Mouse (Mus musculus): ENCODE data around the gene Bri3. TPM values are rescaled to one million over a fixed set of nuclear protein-coding genes. Genes with fewer than 3 reads are reported as not detected.
"Not testable (repeated sequence)": the region's sequence is repeated elsewhere in the genome, so short reads cannot be mapped to it uniquely, and the experiment has no call there.

Bri3 gene
- polyA plus RNA-seq, 1 experiment from 2014 or later, result 25.1 TPM

DNA sequence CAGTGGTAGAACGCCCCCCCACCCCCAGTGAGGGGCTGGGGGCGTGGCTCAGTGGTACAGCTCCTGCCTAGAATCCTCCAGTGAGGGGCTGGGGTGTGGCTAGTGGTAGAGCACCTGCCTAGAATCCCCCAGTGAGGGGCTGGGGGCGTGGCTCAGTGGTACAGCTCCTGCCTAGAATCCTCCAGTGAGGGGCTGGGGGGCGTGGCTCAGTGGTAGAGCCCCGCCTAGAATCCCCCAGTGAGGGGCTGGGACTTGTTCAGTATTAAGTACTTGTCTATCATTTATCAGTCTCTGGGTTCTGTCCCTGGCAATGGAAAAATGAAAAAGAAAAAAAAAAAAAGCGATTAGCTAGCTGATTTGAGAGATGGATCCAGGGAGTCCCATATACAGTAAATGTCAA, 122.3 kb downstream of the Bri3 start:
- not testable (repeated sequence) for H3K27me3 ChIP-seq; H3K4me2 ChIP-seq; H3K36me3 ChIP-seq; ATAC-seq (ENCODE audit: low read depth); DNase-seq; H3K9me3 ChIP-seq (replicated peaks); H3K4me3 ChIP-seq (replicated peaks); H3K4me1 ChIP-seq (replicated peaks); H3K27ac ChIP-seq; H3K9ac ChIP-seq
- 32% methylated on average over 6 of the region's 6 CpGs for WGBS (ENCODE audit: insufficient replicate concordance)

DNA sequence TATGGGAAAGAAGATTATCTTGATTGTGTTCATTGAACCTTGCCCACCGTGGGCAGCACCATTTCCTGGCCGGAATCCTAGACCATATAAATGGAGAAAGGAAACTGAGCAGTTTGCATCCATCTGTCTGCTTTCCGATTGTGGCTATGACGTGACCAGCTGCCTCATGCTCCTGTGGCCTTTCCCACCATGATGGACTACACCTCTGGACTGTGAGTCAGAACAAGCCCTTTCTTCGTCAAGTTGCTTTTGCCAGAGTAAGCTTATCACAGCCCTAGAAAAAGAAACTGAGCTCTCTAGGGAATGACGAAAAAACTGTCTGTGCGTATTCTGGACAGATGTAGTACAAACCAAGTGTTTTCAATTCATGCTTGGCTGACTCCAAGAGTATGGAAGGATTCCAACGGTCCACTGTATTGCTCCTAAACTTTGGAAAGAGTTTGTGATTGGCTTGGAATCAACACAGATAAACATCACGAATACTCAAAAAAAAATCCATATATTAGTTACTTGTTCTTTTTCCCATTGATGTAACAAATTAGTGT, 124.5 kb downstream of the Bri3 start:
- no peak for ATAC-seq (ENCODE audit: low read depth)
- WGBS (ENCODE audit: insufficient replicate concordance), result 62% methylated on average over 9 of the region's 9 CpGs
- Histone ChIP-seq H3K27ac (no peak overlapping the region), H3K4me3 (replicated peaks) (no peak overlapping the region), H3K4me1 (replicated peaks) (no peaks in the 10 kb centered on the region; the same call in 1 of the 2 replicates), H3K27me3 (no peaks in the 10 kb centered on the region), H3K9ac (no peak overlapping the region), H3K4me2 (no peak overlapping the region), H3K36me3 (no peaks in the 10 kb centered on the region), H3K9me3 (replicated peaks) (no peaks in the 10 kb centered on the region)
- no peak for DNase-seq

DNA sequence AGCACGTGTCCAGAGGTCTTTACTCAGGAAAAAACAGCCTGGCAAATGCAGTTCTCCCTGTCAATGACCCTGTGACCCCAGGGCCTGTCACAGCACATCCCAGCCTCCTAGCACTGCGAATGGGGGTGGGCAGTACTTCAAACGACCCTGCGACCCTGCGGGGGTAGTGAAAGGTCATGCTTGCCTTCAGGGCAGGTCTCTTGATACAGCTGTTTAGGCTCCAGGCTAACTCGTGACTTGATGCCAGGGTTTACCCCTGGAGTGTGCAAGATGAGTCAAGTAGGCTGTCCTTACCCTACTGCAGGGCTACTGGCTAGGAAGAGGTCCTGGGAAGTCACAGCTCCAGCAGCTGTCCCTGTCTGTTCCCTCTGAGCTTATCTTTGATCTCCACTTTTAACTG, 126.7 kb downstream of the Bri3 start:
- H3K9ac ChIP-seq, result no peak overlapping the region
- H3K4me3 ChIP-seq (replicated peaks), result no peak overlapping the region
- H3K36me3 ChIP-seq, result no peaks in the 10 kb centered on the region
- no peak overlapping the region for H3K4me2 ChIP-seq
- H3K4me1 ChIP-seq (replicated peaks), result no peaks in the 10 kb centered on the region; the same call in 1 of the 2 replicates
- no peaks in the 10 kb centered on the region for H3K9me3 ChIP-seq (replicated peaks)
- H3K27me3 ChIP-seq, result no peaks in the 10 kb centered on the region
- 16% methylated on average over 6 of the region's 6 CpGs for WGBS (ENCODE audit: insufficient replicate concordance)
- no peak for DNase-seq
- peak; percentile 73 for ATAC-seq (ENCODE audit: low read depth)
- no peak overlapping the region for H3K27ac ChIP-seq

DNA sequence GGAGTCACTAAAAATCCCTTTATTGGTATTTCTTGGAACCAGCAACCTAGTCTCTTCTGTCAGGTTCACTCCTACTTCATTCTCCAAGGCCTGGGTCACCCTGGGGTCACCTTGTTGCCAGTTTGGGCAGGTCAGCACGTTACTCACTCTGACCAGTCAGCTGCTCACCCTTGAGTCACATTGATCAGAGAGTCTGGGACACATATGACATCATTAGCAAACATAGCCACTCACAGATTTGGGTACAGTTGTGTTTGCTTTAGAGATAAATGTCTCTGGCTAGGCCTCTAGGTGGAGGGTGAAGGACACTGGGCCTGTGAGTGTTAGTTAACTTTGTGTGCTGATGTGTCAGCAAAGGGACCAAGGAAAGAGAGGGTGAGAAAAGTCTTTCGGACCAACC, 127.9 kb downstream of the Bri3 start:
- Histone ChIP-seq H3K9ac (no peak overlapping the region), H3K4me2 (no peak overlapping the region), H3K4me1 (replicated peaks) (no peaks in the 10 kb centered on the region; the same call in 1 of the 2 replicates), H3K27me3 (no peaks in the 10 kb centered on the region), H3K4me3 (replicated peaks) (no peak overlapping the region), H3K9me3 (replicated peaks) (no peaks in the 10 kb centered on the region), H3K36me3 (no peaks in the 10 kb centered on the region), H3K27ac (no peak overlapping the region)
- ATAC-seq (ENCODE audit: low read depth) (peak; percentile 70), DNase-seq (no peak)
- 36% methylated on average over 2 of the region's 2 CpGs for WGBS (ENCODE audit: insufficient replicate concordance)

DNA sequence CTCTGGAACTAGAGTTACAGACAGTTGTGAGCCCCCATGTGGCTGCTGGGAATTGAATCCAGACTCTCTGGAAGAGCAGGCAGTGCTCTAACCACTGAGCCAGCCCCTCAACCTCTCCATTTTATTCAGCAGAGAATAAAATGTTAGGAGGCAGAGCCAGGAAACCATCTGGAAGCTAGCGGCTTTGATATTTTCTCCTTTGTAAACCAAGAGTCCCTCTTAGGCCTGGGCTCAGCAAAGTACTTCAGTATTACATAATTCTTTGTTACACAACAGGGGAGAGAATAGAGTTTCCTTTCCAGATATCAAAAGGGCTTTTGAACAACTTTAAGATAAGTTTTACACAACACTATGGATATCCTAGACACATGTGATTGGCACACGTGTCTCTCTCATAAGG, 128.6 kb downstream of the Bri3 start:
- 47% methylated on average over 2 of the region's 2 CpGs for WGBS (ENCODE audit: insufficient replicate concordance)
- H3K27ac ChIP-seq, result 0 out of 2 replicates have a peak overlapping the region, but pooled peaks have one; percentile 50
- no peak for DNase-seq

DNA sequence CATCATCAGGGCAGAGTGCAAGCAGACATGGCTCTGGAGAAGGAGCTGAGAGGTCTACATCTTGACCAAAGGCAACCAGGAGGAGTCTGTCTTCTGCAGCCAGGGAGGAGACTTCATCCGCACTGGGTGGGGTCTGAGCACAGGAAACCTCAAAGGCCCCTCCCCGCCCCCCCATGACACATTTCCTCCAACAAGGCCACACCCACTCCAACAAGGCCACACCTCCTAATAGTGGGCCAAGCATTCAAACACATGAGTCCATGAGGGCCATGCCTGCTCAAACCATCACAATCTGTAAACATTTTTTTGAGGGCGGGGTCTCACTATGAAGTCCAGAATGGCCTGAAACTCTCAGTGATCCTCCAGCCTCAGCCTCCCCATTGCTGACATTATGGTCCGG, 135.2 kb downstream of the Bri3 start:
- H3K4me3 ChIP-seq (replicated peaks), result no peak overlapping the region
- H3K27ac ChIP-seq, result no peak overlapping the region
- 0 out of 2 replicates have a peak, but pooled peaks cover 6% of the 10 kb centered on the region for H3K9me3 ChIP-seq (replicated peaks)
- DNase-seq, result no peak
- no peaks in the 10 kb centered on the region for H3K36me3 ChIP-seq
- H3K9ac ChIP-seq, result no peak overlapping the region
- no peak overlapping the region for H3K4me2 ChIP-seq
- 70% methylated on average over 4 of the region's 4 CpGs for WGBS (ENCODE audit: insufficient replicate concordance)
- no peaks in the 10 kb centered on the region for H3K27me3 ChIP-seq
- H3K4me1 ChIP-seq (replicated peaks), result no peaks in the 10 kb centered on the region
- ATAC-seq (ENCODE audit: low read depth), result no peak

More for the DNA sequence above, 128.6 kb downstream of the Bri3 start:
- H3K4me1 ChIP-seq (replicated peaks), result no peaks in the 10 kb centered on the region; the same call in 1 of the 2 replicates
- H3K36me3 ChIP-seq, result no peaks in the 10 kb centered on the region
- no peaks in the 10 kb centered on the region for H3K27me3 ChIP-seq
- no peak overlapping the region for H3K9ac ChIP-seq
- H3K4me2 ChIP-seq, result no peak overlapping the region
- no peak for ATAC-seq (ENCODE audit: low read depth)
- no peak overlapping the region for H3K4me3 ChIP-seq (replicated peaks)
- no peaks in the 10 kb centered on the region for H3K9me3 ChIP-seq (replicated peaks)

DNA sequence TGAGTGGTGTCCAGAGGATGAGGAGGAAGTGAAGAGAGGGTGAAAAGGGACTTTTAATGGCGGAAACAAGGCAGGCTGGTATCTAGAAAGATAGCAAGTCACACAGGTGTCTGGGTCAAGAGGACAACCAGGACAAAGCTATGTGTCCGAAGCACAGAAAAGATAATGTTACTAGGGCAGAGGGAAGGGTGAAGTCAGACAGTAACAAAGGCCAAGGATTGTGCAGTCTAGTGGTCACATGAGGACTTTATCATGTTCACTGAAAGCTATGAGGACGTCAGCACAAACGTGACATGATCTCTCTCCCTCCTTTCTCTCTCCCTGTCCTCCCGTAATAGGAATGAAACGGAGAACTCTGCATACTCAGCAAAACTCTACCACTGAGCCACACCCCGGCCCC, 136.5 kb downstream of the Bri3 start:
- ATAC-seq (ENCODE audit: low read depth) (no peak), DNase-seq (no peak)
- H3K9me3 ChIP-seq (replicated peaks), result 0 out of 2 replicates have a peak, but pooled peaks cover 6% of the 10 kb centered on the region
- 67% methylated on average over 7 of the region's 7 CpGs for WGBS (ENCODE audit: insufficient replicate concordance)
- no peak overlapping the region for H3K4me2 ChIP-seq
- no peaks in the 10 kb centered on the region for H3K27me3 ChIP-seq
- no peaks in the 10 kb centered on the region for H3K4me1 ChIP-seq (replicated peaks)
- no peak overlapping the region for H3K27ac ChIP-seq
- no peak overlapping the region for H3K4me3 ChIP-seq (replicated peaks)
- H3K36me3 ChIP-seq, result no peaks in the 10 kb centered on the region
- H3K9ac ChIP-seq, result no peak overlapping the region

DNA sequence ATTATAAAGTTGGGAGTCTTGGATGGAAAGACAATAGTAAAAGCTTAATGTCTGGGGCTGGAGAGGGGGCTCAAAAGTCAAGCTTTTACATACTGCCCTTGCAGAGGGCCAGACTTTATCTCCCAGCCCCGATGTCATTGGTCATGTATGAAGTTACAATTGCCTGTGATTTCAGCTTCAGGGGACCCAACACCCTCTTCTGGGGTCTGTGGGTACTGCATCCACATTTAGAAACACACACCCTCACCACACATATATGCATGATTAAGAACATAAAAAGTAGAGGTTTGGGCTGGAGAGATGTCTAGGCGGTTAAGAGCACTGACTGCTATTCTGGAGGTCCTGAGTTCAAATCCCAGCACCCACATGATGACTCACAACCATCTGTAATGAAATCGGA, 137.5 kb downstream of the Bri3 start:
- DNase-seq, result no peak

DNA sequence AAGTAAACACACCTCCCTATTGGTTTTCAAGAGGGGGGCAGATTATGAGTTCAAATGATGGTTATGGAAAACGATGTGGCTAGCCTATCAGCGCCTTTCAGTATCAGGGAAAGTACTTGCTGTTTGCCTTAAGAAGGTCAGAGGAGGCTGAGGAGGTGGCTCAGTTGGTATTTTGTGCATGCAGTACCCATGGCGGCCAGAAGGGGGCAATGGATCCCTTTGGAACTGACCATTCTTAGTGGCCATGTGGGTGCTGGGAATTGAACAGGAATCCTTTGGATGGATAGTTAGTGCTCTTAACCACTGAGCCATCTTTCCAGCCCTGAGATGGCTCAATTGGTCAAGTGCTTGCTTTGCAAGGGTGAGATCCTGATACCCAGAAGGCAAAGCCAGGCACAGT, 139.7 kb downstream of the Bri3 start:
- ATAC-seq (ENCODE audit: low read depth), result no peak
- Histone ChIP-seq H3K27ac (no peak overlapping the region), H3K9ac (no peak overlapping the region), H3K36me3 (no peaks in the 10 kb centered on the region), H3K4me3 (replicated peaks) (no peak overlapping the region), H3K4me2 (no peak overlapping the region), H3K9me3 (replicated peaks) (0 out of 2 replicates have a peak, but pooled peaks cover 6% of the 10 kb centered on the region), H3K4me1 (replicated peaks) (no peaks in the 10 kb centered on the region), H3K27me3 (no peaks in the 10 kb centered on the region)
- 41% methylated on average over 3 of the region's 3 CpGs for WGBS (ENCODE audit: insufficient replicate concordance)
- DNase-seq, result no peak

More for the DNA sequence above, 137.5 kb downstream of the Bri3 start:
- WGBS (ENCODE audit: insufficient replicate concordance), result 54% methylated on average over 3 of the region's 3 CpGs
- H3K4me1 ChIP-seq (replicated peaks), result no peaks in the 10 kb centered on the region
- no peaks in the 10 kb centered on the region for H3K36me3 ChIP-seq
- ATAC-seq (ENCODE audit: low read depth), result no peak
- H3K4me2 ChIP-seq, result no peak overlapping the region
- H3K9ac ChIP-seq, result no peak overlapping the region
- H3K4me3 ChIP-seq (replicated peaks), result no peak overlapping the region
- H3K27me3 ChIP-seq, result no peaks in the 10 kb centered on the region
- 0 out of 2 replicates have a peak, but pooled peaks cover 6% of the 10 kb centered on the region for H3K9me3 ChIP-seq (replicated peaks)
- no peak overlapping the region for H3K27ac ChIP-seq

DNA sequence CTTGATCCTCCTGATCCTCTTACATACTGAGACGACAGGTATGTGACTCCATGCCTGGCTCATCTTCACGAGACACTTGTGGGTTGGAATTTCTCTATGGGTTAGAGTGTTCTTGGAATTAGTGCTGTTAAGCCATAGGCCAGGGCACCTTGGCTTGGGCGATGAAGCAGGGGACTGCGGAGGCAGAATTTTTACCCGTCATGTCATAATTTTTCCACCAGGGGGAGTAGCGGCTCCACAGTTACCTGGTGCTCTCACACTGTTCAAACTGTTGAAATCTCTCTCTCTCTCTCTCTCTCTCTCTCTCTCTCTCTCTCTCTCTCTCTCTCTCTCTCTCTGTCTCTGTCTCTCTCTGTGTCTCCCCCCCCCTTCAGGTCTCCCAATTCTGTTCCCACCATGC, 143.6 kb downstream of the Bri3 start:
- 15% methylated on average over 6 of the region's 6 CpGs for WGBS (ENCODE audit: insufficient replicate concordance)
- ATAC-seq (ENCODE audit: low read depth) (no peak), DNase-seq (no peak)

DNA sequence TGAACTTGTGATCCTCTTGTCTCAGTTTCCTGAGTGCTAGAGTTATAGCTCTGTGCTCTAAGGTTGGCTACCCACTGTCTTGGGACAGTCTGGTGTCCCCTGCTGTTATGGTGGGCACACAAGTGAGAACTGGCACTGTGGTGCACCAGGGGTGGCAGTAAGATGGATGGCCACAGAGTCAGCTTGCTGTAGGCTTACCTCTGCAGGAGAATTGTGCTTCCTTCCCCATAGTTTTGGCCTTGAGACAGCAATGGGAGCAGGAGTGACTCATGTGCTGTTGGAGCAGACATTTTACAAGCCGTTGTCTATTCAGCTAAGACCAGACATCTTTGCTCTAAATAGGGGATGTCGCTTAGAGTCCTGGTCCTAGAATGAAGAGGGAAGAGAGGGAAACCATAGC, 149.9 kb downstream of the Bri3 start:
- Histone ChIP-seq H3K9me3 (replicated peaks) (no peaks in the 10 kb centered on the region), H3K27me3 (no peaks in the 10 kb centered on the region), H3K4me3 (replicated peaks) (no peak overlapping the region), H3K9ac (no peak overlapping the region), H3K4me1 (replicated peaks) (no peaks in the 10 kb centered on the region), H3K4me2 (no peak overlapping the region), H3K27ac (no peak overlapping the region), H3K36me3 (no peaks in the 10 kb centered on the region)
- DNase-seq, result no peak
- WGBS (ENCODE audit: insufficient replicate concordance), result 70% methylated on average over 2 of the region's 2 CpGs
- ATAC-seq (ENCODE audit: low read depth), result no peak

More for the DNA sequence above, 143.6 kb downstream of the Bri3 start:
- no peaks in the 10 kb centered on the region for H3K27me3 ChIP-seq
- no peak overlapping the region for H3K9ac ChIP-seq
- no peaks in the 10 kb centered on the region for H3K9me3 ChIP-seq (replicated peaks)
- no peak overlapping the region for H3K4me3 ChIP-seq (replicated peaks)
- no peaks in the 10 kb centered on the region for H3K36me3 ChIP-seq
- no peak overlapping the region for H3K4me2 ChIP-seq
- no peak overlapping the region for H3K27ac ChIP-seq
- no peaks in the 10 kb centered on the region for H3K4me1 ChIP-seq (replicated peaks)

DNA sequence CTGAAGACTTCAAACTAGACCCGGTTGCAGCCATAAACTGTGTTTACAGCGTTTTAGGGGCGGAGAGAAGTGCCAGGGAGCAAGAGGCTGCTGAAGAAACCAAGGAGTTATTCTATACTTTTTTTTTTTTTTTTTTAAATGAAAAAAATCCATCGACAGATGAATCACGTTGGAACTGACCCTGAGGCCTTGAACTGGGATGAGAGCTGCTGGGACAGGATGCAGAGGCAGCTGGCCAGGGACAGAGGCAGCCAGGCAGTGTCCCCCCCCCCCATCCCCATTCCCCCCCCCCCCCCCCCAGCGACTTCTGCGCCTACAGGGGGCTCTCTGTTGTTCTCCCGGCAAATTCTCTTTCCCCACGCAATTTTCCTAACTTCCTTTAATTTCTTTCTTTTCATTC, 153.3 kb downstream of the Bri3 start:
- Histone ChIP-seq H3K9me3 (replicated peaks) (no peaks in the 10 kb centered on the region), H3K9ac (no peak overlapping the region), H3K27me3 (no peaks in the 10 kb centered on the region), H3K36me3 (no peaks in the 10 kb centered on the region), H3K4me1 (replicated peaks) (no peaks in the 10 kb centered on the region), H3K4me3 (replicated peaks) (no peak overlapping the region), H3K27ac (no peak overlapping the region), H3K4me2 (no peak overlapping the region)
- ATAC-seq (ENCODE audit: low read depth) (no peak), DNase-seq (no peak)
- WGBS (ENCODE audit: insufficient replicate concordance), result 30% methylated on average over 6 of the region's 9 CpGs
